ENCODE assay signal across 19 mouse cellular contexts in the genomic region with DNA sequence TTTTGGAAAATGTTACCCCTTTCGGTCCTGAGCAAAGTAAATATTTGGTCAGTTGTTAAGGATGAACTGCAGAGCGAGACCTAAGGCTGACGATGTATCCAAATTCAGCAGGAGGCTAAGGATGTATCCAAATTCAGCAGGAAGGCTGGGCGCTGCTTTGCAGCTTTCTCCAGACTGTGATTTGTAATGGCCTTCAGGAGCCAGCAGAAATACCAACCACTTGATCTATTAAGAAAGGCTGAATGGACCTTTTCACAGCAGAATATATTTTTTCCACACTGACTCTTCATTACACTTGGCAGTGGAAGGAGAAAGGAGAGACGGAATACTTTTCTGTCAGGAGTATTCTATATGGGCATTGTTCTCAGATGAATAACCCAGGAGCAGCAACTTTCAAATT.
DNase-seq lines count a peak whose midpoint lies in the region; ATAC-seq and TF ChIP-seq lines count a peak whose summit lies in the region.
"Had no signal": no experiment of that assay in that cellular context is flagged by ENCODE, and none has a peak within 500 bp of the region (broad histone marks: within the 10 kb centered on the region; RNA-seq: fewer than 3 reads in every experiment).

No protein-coding gene starts in this region.

- H3K4me3 ChIP-seq in forebrain, embryonic 14.5 days (ENCODE audit: low read depth, low read length) = no peak overlapping the region
- H3K4me3 ChIP-seq in forebrain, postnatal 0 days (ENCODE audit: low read depth, low read length) = no peak overlapping the region
- no peak overlapping the region for H3K4me3 ChIP-seq in hindbrain, postnatal 0 days (ENCODE audit: low read length)
- H3K4me3 ChIP-seq in hindbrain, embryonic 14.5 days (replicated peaks; ENCODE audit: low read length) = no peak overlapping the region
- H3K4me3 ChIP-seq in neural tube, embryonic 15.5 days (replicated peaks) = no peak overlapping the region
- H3K4me3 ChIP-seq: embryonic facial prominence, embryonic 12.5 days; heart, embryonic 12.5 days; hindbrain, embryonic 10.5 days; hindbrain, embryonic 15.5 days had no signal

- no peak for TF ChIP-seq POLR2A in brain, embryonic 14.5 days (IDR thresholded peaks at IDR 0.05; ENCODE audit: borderline replicate concordance, extremely low read depth, insufficient read depth, insufficient read length, poor library complexity, severe bottlenecking)

- H3K4me2 ChIP-seq in forebrain, embryonic 14.5 days (ENCODE audit: low read length) = no peak overlapping the region
- H3K4me2 ChIP-seq in forebrain, postnatal 0 days (ENCODE audit: low read depth) = no peak overlapping the region
- no peak overlapping the region for H3K4me2 ChIP-seq in hindbrain, postnatal 0 days (ENCODE audit: low read depth, low read length)
- no peak overlapping the region for H3K4me2 ChIP-seq in hindbrain, embryonic 14.5 days (replicated peaks)
- no peak overlapping the region for H3K4me2 ChIP-seq in neural tube, embryonic 15.5 days
- H3K4me2 ChIP-seq: embryonic facial prominence, embryonic 12.5 days; heart, embryonic 12.5 days; hindbrain, embryonic 15.5 days had no signal

- no peak overlapping the region for H3K9ac ChIP-seq in forebrain, embryonic 14.5 days (ENCODE audit: low read length)
- H3K9ac ChIP-seq in forebrain, postnatal 0 days = no peak overlapping the region
- no peak overlapping the region for H3K9ac ChIP-seq in hindbrain, postnatal 0 days (replicated peaks; ENCODE audit: low read length)
- no peak overlapping the region for H3K9ac ChIP-seq in hindbrain, embryonic 14.5 days
- H3K9ac ChIP-seq in neural tube, embryonic 15.5 days (replicated peaks) = no peak overlapping the region
- H3K9ac ChIP-seq: embryonic facial prominence, embryonic 12.5 days; heart, embryonic 12.5 days; hindbrain, embryonic 15.5 days had no signal

- no peak overlapping the region for H3K27ac ChIP-seq in forebrain, embryonic 14.5 days (ENCODE audit: low read depth, low read length)
- no peak overlapping the region for H3K27ac ChIP-seq in forebrain, postnatal 0 days (ENCODE audit: low read depth, low read length)
- H3K27ac ChIP-seq in hindbrain, postnatal 0 days = peak overlapping the region; percentile 20; the same call in 1 of the 2 replicates
- no peak overlapping the region for H3K27ac ChIP-seq in hindbrain, embryonic 14.5 days
- peak overlapping the region; percentile 25 for H3K27ac ChIP-seq in neural tube, embryonic 15.5 days (replicated peaks)
- H3K27ac ChIP-seq: embryonic facial prominence, embryonic 12.5 days; hindbrain, embryonic 10.5 days; hindbrain, embryonic 15.5 days had no signal

- no peak for TF ChIP-seq CTCF in forebrain, postnatal 0 days (IDR thresholded peaks at IDR 0.05; ENCODE audit: low read depth)
- no peak for TF ChIP-seq CTCF in hindbrain, postnatal 0 days (IDR thresholded peaks at IDR 0.05; ENCODE audit: low read depth)
- no peak for TF ChIP-seq CTCF in brain, embryonic 14.5 days (IDR thresholded peaks at IDR 0.05; ENCODE audit: borderline replicate concordance, extremely low read depth, insufficient read depth, insufficient read length)

- peak; percentile 13 for DNase-seq in forebrain, embryonic 14.5 days (ENCODE audit: low spot score)
- no peak for DNase-seq in forebrain, postnatal 0 days
- no peak for DNase-seq in hindbrain, postnatal 0 days (ENCODE audit: low spot score)
- DNase-seq in hindbrain, embryonic 14.5 days (ENCODE audit: low spot score) = no peak
- peak; percentile 41 for DNase-seq in brain, embryonic 14.5 days (ENCODE audit: low read depth)
- DNase-seq in right cerebral cortex, postnatal 4 days = no peak
- DNase-seq: adrenal gland, adult 2 months; adrenal gland, postnatal 25 days; cerebellum, adult 2 months; cerebellum, postnatal 10 days; gastrocnemius, postnatal 14 days had no signal

- WGBS in forebrain, embryonic 14.5 days = 60% methylated on average over 5 of the region's 5 CpGs
- WGBS in forebrain, postnatal 0 days = 39% methylated on average over 5 of the region's 5 CpGs
- WGBS in hindbrain, postnatal 0 days = 58% methylated on average over 5 of the region's 5 CpGs
- 66% methylated on average over 5 of the region's 5 CpGs for WGBS in hindbrain, embryonic 14.5 days
- WGBS in neural tube, embryonic 15.5 days = 35% methylated on average over 5 of the region's 5 CpGs

- no peaks in the 10 kb centered on the region for H3K27me3 ChIP-seq in forebrain, embryonic 14.5 days (replicated peaks; ENCODE audit: control insufficient read depth, insufficient read depth, low read length)
- no peaks in the 10 kb centered on the region for H3K27me3 ChIP-seq in forebrain, postnatal 0 days (ENCODE audit: insufficient read depth, low read length)
- no peaks in the 10 kb centered on the region for H3K27me3 ChIP-seq in hindbrain, postnatal 0 days (ENCODE audit: insufficient read depth, low read length)
- H3K27me3 ChIP-seq in hindbrain, embryonic 14.5 days (ENCODE audit: control insufficient read depth, insufficient read depth, low read length) = no peaks in the 10 kb centered on the region
- H3K27me3 ChIP-seq in neural tube, embryonic 15.5 days (replicated peaks) = no peaks in the 10 kb centered on the region
- H3K27me3 ChIP-seq: embryonic facial prominence, embryonic 12.5 days; heart, embryonic 12.5 days; hindbrain, embryonic 15.5 days had no signal

- 0 out of 2 replicates have a peak, but pooled peaks cover 3% of the 10 kb centered on the region for H3K4me1 ChIP-seq in forebrain, embryonic 14.5 days (ENCODE audit: control insufficient read depth, insufficient read depth, low read length)
- no peaks in the 10 kb centered on the region for H3K4me1 ChIP-seq in forebrain, postnatal 0 days (ENCODE audit: insufficient read depth)
- H3K4me1 ChIP-seq in hindbrain, postnatal 0 days (ENCODE audit: insufficient read depth, low read length) = no peaks in the 10 kb centered on the region
- H3K4me1 ChIP-seq in hindbrain, embryonic 14.5 days (replicated peaks; ENCODE audit: control insufficient read depth, insufficient read depth, low read length) = no peaks in the 10 kb centered on the region
- no peaks in the 10 kb centered on the region for H3K4me1 ChIP-seq in neural tube, embryonic 15.5 days
- H3K4me1 ChIP-seq: embryonic facial prominence, embryonic 12.5 days; heart, embryonic 12.5 days had no signal

- H3K9me3 ChIP-seq in forebrain, embryonic 14.5 days (replicated peaks; ENCODE audit: control insufficient read depth, low read length) = no peaks in the 10 kb centered on the region
- no peaks in the 10 kb centered on the region for H3K9me3 ChIP-seq in forebrain, postnatal 0 days (ENCODE audit: low read length)
- no peaks in the 10 kb centered on the region for H3K9me3 ChIP-seq in hindbrain, postnatal 0 days (ENCODE audit: low read length)
- no peaks in the 10 kb centered on the region for H3K9me3 ChIP-seq in hindbrain, embryonic 14.5 days (ENCODE audit: control insufficient read depth, low read length)
- H3K9me3 ChIP-seq in neural tube, embryonic 15.5 days (replicated peaks) = no peaks in the 10 kb centered on the region
- H3K9me3 ChIP-seq: embryonic facial prominence, embryonic 12.5 days; heart, embryonic 12.5 days; hindbrain, embryonic 10.5 days; hindbrain, embryonic 15.5 days had no signal

- no peak; the same call in 1 of the 2 replicates for ATAC-seq in forebrain, embryonic 14.5 days
- ATAC-seq in forebrain, postnatal 0 days = no peak
- ATAC-seq in hindbrain, postnatal 0 days = no peak
- ATAC-seq in hindbrain, embryonic 14.5 days (ENCODE audit: low FRiP score) = no peak
- no peak for ATAC-seq in neural tube, embryonic 15.5 days (ENCODE audit: low FRiP score)
- no peak for ATAC-seq in frontal cortex, adult (ENCODE audit: low TSS enrichment)
- ATAC-seq: inflammation-experienced regulatory T-cells, adult 6 months; intestine, postnatal 0 days had no signal

- no peaks in the 10 kb centered on the region for H3K36me3 ChIP-seq in forebrain, embryonic 14.5 days (ENCODE audit: control insufficient read depth, insufficient read depth, low read length)
- H3K36me3 ChIP-seq in forebrain, postnatal 0 days (ENCODE audit: insufficient read depth) = no peaks in the 10 kb centered on the region
- H3K36me3 ChIP-seq in hindbrain, postnatal 0 days (ENCODE audit: insufficient read depth, low read length) = no peaks in the 10 kb centered on the region
- H3K36me3 ChIP-seq in hindbrain, embryonic 14.5 days (replicated peaks; ENCODE audit: control insufficient read depth, insufficient read depth) = no peaks in the 10 kb centered on the region
- H3K36me3 ChIP-seq in neural tube, embryonic 15.5 days = no peaks in the 10 kb centered on the region
- H3K36me3 ChIP-seq: embryonic facial prominence, embryonic 12.5 days; heart, embryonic 12.5 days; hindbrain, embryonic 15.5 days had no signal

Comparison
In these comparisons a context has a peak if more than half of its experiments do, and no peak if none do; other contexts are left out.
1. DNase-seq: peak in forebrain, embryonic 14.5 days (single experiment) and brain, embryonic 14.5 days (single experiment); none in forebrain, postnatal 0 days (single experiment), hindbrain, postnatal 0 days (single experiment), hindbrain, embryonic 14.5 days (single experiment) and right cerebral cortex, postnatal 4 days (single experiment).
2. H3K27ac ChIP-seq: peak in hindbrain, postnatal 0 days (single experiment) and neural tube, embryonic 15.5 days (single experiment); none in forebrain, embryonic 14.5 days (single experiment), forebrain, postnatal 0 days (single experiment) and hindbrain, embryonic 14.5 days (single experiment).